Mouse (Mus musculus) liver, adult 2 months (tissue): ENCODE results near the gene Arhgap28.

Experiments
- CTCF ChIP-seq: fragments of 200-500 bp; IDR thresholded peaks from 2 replicates; pipeline ENCODE4 v1.5.1; 2011; ENCODE audit warnings: low read depth, low read length, control low read depth
- POLR2A ChIP-seq: fragments of 200-500 bp; IDR thresholded peaks from 2 replicates; pipeline ENCODE4 v1.6.1; 2011; ENCODE audit warnings: low read length, control low read depth; ENCODE audit not compliant: insufficient read depth; ENCODE audit errors: extremely low read depth

- TF ChIP-seq POLR2A (no peak), CTCF (no peak)
These were observed 176.5 kb downstream of the Arhgap28 start for GRCm38 (mm10) chr17:67827431-67827830.
